Mouse (Mus musculus): ENCODE data around the gene Arap2.

- no peak for TF ChIP-seq CTCF (IDR thresholded peaks at IDR 0.05; ENCODE audit: low read depth)
- no peak for TF ChIP-seq EP300 (IDR thresholded peaks at IDR 0.05; ENCODE audit: low read depth)
These were observed 11.8 kb upstream of the Arap2 start for GRCm38 (mm10) chr5:62777804-62778203.
